Mouse (Mus musculus): ENCODE results near the gene Trp53i11. TPM values are rescaled to one million over a fixed set of nuclear protein-coding genes. Genes with fewer than 3 reads are reported as not detected.

Gene Trp53i11
- polyA plus RNA-seq, 1 experiment = 31.2 TPM

DNA sequence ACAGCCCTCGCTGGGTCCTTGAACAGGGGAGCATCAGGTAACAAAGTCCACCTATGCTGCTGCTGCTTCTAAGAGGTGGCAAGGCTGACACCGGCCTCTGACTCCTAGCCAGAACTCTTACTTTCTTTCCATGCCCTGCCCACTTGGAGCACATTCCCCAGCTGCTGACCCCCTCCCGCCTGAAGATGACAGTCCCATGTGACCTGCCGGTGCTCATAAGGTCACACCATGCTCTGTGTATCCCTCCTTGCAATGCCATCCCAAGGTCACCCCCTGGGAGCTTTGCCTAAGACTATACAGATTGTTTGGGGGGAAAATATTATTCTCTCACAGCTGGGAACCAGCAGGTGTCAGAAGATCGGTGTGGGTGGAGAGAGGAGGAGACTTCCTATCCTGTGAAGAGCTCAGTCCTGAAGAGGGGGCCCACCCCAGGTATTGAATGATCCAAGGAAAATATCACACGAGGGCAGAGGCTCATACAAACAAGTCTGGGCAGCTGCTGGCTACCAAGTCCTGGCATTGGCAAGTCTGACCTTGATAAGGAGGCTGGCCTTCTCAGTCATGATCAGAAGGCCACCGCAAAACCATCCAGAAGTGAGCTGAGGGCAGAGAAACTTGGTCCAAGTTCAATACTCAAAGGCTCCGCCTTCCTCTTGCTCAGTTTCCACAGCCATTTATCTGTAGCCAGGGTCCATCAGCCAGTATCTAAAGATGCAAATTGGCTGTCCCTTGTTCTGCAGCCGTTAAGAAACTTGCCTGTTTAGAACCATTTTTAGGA, 36.5 kb upstream of the Trp53i11 start:
- no peaks in the 10 kb centered on the region for H3K36me3 ChIP-seq (ENCODE audit: control insufficient read depth, insufficient read depth, low read length, poor library complexity, severe bottlenecking)
- no peaks in the 10 kb centered on the region for H3K27me3 ChIP-seq (ENCODE audit: control insufficient read depth, insufficient read depth, low read length, poor library complexity, severe bottlenecking)
- H3K9ac ChIP-seq (ENCODE audit: low read depth, poor library complexity, severe bottlenecking) = no peak overlapping the region
- H3K27ac ChIP-seq (ENCODE audit: insufficient read depth, low read length) = no peak overlapping the region
- H3K4me3 ChIP-seq (ENCODE audit: low read depth, low read length) = no peak overlapping the region
- no peak for TF ChIP-seq CTCF (IDR thresholded peaks at IDR 0.05; ENCODE audit: low read depth, low read length)
- H3K9me3 ChIP-seq (replicated peaks; ENCODE audit: control insufficient read depth, insufficient read depth, low read length, poor library complexity, severe bottlenecking) = no peaks in the 10 kb centered on the region
- peaks cover 2% of the 10 kb centered on the region for H3K4me1 ChIP-seq (ENCODE audit: control insufficient read depth, insufficient read depth, low read length)

DNA sequence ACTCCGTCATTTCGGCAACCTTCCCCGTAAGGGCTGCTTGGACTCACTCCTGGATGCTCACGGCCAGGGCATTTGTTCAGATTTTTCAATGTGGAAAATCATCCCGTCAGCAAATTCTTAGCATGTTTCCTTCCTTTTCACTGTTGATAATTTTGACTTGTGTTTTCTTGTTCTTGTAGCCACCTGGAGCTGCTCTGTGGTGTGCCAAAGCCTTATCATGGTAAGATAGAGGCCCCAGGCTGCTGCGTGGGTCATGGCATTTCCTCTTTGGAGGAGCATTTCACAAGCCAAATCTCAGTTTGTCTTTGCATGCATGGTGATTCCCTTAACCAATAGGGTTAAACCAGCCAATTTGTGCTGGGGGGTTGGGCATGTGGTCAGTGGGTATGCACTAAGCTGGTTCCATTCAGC, 35.2 kb upstream of the Trp53i11 start:
- no peak overlapping the region for H3K4me3 ChIP-seq (ENCODE audit: low read depth, low read length)
- H3K4me1 ChIP-seq (ENCODE audit: control insufficient read depth, insufficient read depth, low read length) = peaks cover 2% of the 10 kb centered on the region
- H3K36me3 ChIP-seq (ENCODE audit: control insufficient read depth, insufficient read depth, low read length, poor library complexity, severe bottlenecking) = no peaks in the 10 kb centered on the region
- no peaks in the 10 kb centered on the region for H3K9me3 ChIP-seq (replicated peaks; ENCODE audit: control insufficient read depth, insufficient read depth, low read length, poor library complexity, severe bottlenecking)
- TF ChIP-seq EP300 (IDR thresholded peaks at IDR 0.05; ENCODE audit: insufficient read depth, low read depth, low read length) (no peak), CTCF (IDR thresholded peaks at IDR 0.05; ENCODE audit: low read depth, low read length) (no peak), POLR2A (IDR thresholded peaks at IDR 0.05; ENCODE audit: insufficient read depth, low read length) (no peak)
- no peaks in the 10 kb centered on the region for H3K27me3 ChIP-seq (ENCODE audit: control insufficient read depth, insufficient read depth, low read length, poor library complexity, severe bottlenecking)
- H3K27ac ChIP-seq (ENCODE audit: insufficient read depth, low read length) = no peak overlapping the region
- no peak overlapping the region for H3K9ac ChIP-seq (ENCODE audit: low read depth, poor library complexity, severe bottlenecking)

DNA sequence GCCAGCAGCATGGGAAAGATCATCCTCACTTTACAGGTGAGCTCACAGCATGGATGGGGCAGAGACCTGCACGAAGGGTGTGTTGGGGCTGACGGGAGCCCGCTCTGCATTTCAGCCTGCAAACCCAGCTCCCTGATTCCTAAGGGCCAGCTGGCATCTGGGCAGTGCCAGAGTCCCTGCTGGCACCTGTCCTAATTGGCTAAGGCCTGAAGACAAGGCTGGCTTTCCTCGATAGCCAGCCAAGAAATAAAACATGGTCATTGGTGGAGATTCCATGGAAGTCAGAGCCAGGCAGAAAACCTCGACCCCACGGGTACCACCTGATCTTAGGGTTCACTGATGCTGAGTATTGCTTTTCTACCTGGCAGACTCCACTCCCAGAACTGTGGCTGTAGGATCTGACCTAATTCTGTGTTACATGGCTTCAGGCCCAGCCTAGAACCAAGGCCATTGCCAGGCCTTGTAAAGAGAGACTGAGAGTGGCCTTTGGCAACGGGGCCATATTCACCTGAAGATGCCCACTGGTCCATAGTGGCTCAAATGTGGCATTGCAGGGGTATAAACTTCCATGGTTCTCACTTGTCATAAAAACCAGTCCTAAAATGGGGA, 34.4 kb upstream of the Trp53i11 start:
- H3K27ac ChIP-seq (ENCODE audit: insufficient read depth, low read length) = no peak overlapping the region
- H3K4me3 ChIP-seq (ENCODE audit: low read depth, low read length) = no peak overlapping the region
- H3K36me3 ChIP-seq (ENCODE audit: control insufficient read depth, insufficient read depth, low read length, poor library complexity, severe bottlenecking) = no peaks in the 10 kb centered on the region
- peaks cover 2% of the 10 kb centered on the region for H3K4me1 ChIP-seq (ENCODE audit: control insufficient read depth, insufficient read depth, low read length)
- no peak overlapping the region for H3K9ac ChIP-seq (ENCODE audit: low read depth, poor library complexity, severe bottlenecking)
- no peaks in the 10 kb centered on the region for H3K27me3 ChIP-seq (ENCODE audit: control insufficient read depth, insufficient read depth, low read length, poor library complexity, severe bottlenecking)
- H3K9me3 ChIP-seq (replicated peaks; ENCODE audit: control insufficient read depth, insufficient read depth, low read length, poor library complexity, severe bottlenecking) = no peaks in the 10 kb centered on the region
- TF ChIP-seq EP300 (IDR thresholded peaks at IDR 0.05; ENCODE audit: insufficient read depth, low read depth, low read length) (no peak), CTCF (IDR thresholded peaks at IDR 0.05; ENCODE audit: low read depth, low read length) (no peak), POLR2A (IDR thresholded peaks at IDR 0.05; ENCODE audit: insufficient read depth, low read length) (no peak)

- no peaks in the 10 kb centered on the region for H3K9me3 ChIP-seq (replicated peaks; ENCODE audit: control insufficient read depth, insufficient read depth, low read length, poor library complexity, severe bottlenecking)
- H3K4me3 ChIP-seq (ENCODE audit: low read depth, low read length) = no peak overlapping the region
- no peaks in the 10 kb centered on the region for H3K36me3 ChIP-seq (ENCODE audit: control insufficient read depth, insufficient read depth, low read length, poor library complexity, severe bottlenecking)
- H3K27me3 ChIP-seq (ENCODE audit: control insufficient read depth, insufficient read depth, low read length, poor library complexity, severe bottlenecking) = no peaks in the 10 kb centered on the region
- no peak overlapping the region for H3K27ac ChIP-seq (ENCODE audit: insufficient read depth, low read length)
- no peak for TF ChIP-seq POLR2A (IDR thresholded peaks at IDR 0.05; ENCODE audit: insufficient read depth, low read length)
- TF ChIP-seq EP300 (IDR thresholded peaks at IDR 0.05; ENCODE audit: insufficient read depth, low read depth, low read length) = no peak
- TF ChIP-seq CTCF (IDR thresholded peaks at IDR 0.05; ENCODE audit: low read depth, low read length) = no peak
- peaks cover 2% of the 10 kb centered on the region for H3K4me1 ChIP-seq (ENCODE audit: control insufficient read depth, insufficient read depth, low read length)
- no peak overlapping the region for H3K9ac ChIP-seq (ENCODE audit: low read depth, poor library complexity, severe bottlenecking)
These were observed 33.5 kb upstream of the Trp53i11 start for GRCm38 (mm10) chr2:93153833-93154232.

GRCm38 (mm10) chr2:93154486-93155032, 32.8 kb upstream of the Trp53i11 start:
- H3K4me3 ChIP-seq (ENCODE audit: low read depth, low read length) = no peak overlapping the region
- no peaks in the 10 kb centered on the region for H3K27me3 ChIP-seq (ENCODE audit: control insufficient read depth, insufficient read depth, low read length, poor library complexity, severe bottlenecking)
- no peak overlapping the region for H3K27ac ChIP-seq (ENCODE audit: insufficient read depth, low read length)
- H3K9me3 ChIP-seq (replicated peaks; ENCODE audit: control insufficient read depth, insufficient read depth, low read length, poor library complexity, severe bottlenecking) = no peaks in the 10 kb centered on the region
- no peak for TF ChIP-seq EP300 (IDR thresholded peaks at IDR 0.05; ENCODE audit: insufficient read depth, low read depth, low read length)
- no peak for TF ChIP-seq POLR2A (IDR thresholded peaks at IDR 0.05; ENCODE audit: insufficient read depth, low read length)
- no peak for TF ChIP-seq CTCF (IDR thresholded peaks at IDR 0.05; ENCODE audit: low read depth, low read length)
- no peaks in the 10 kb centered on the region for H3K36me3 ChIP-seq (ENCODE audit: control insufficient read depth, insufficient read depth, low read length, poor library complexity, severe bottlenecking)
- H3K9ac ChIP-seq (ENCODE audit: low read depth, poor library complexity, severe bottlenecking) = no peak overlapping the region
- H3K4me1 ChIP-seq (ENCODE audit: control insufficient read depth, insufficient read depth, low read length) = peaks cover 2% of the 10 kb centered on the region

DNA sequence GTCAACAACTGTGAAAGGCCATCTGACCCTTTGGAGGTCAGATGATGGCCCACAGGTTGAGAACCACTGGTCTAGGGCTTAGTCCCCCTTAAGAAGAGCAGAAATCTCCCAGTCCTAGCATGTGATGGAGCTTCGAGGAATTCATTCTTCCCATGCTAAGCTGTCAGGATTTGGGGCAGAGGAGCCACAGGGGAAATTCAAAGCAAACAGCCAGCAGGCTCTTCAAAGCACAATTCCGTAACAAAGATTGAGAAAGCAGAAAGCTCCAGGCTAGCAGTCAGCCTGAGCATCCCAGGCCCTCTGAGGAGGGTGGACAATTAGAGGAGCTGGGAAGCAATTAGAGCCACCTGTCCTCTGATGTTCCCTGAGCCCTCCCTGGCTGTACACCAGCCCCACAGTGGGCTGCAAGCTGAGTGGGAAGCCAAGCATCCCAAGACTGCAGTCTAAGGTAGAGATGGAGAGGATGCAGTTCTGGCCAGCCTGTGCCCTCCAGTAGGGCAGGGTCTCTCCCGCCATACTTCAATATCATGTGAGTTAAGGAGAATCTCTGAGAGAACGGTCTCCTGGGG, 26.8 kb upstream of the Trp53i11 start:
- Histone ChIP-seq H3K36me3 (ENCODE audit: control insufficient read depth, insufficient read depth, low read length, poor library complexity, severe bottlenecking) (no peaks in the 10 kb centered on the region), H3K4me1 (ENCODE audit: control insufficient read depth, insufficient read depth, low read length) (no peaks in the 10 kb centered on the region), H3K27me3 (ENCODE audit: control insufficient read depth, insufficient read depth, low read length, poor library complexity, severe bottlenecking) (no peaks in the 10 kb centered on the region), H3K9ac (ENCODE audit: low read depth, poor library complexity, severe bottlenecking) (no peak overlapping the region), H3K27ac (ENCODE audit: insufficient read depth, low read length) (no peak overlapping the region), H3K4me3 (ENCODE audit: low read depth, low read length) (no peak overlapping the region), H3K9me3 (replicated peaks; ENCODE audit: control insufficient read depth, insufficient read depth, low read length, poor library complexity, severe bottlenecking) (no peaks in the 10 kb centered on the region)
- TF ChIP-seq POLR2A (IDR thresholded peaks at IDR 0.05; ENCODE audit: insufficient read depth, low read length) = no peak
- no peak for TF ChIP-seq EP300 (IDR thresholded peaks at IDR 0.05; ENCODE audit: insufficient read depth, low read depth, low read length)
- no peak for TF ChIP-seq CTCF (IDR thresholded peaks at IDR 0.05; ENCODE audit: low read depth, low read length)
